Mouse (Mus musculus): ENCODE data around the gene Med27. TPM values are rescaled to one million over a fixed set of nuclear protein-coding genes. Genes with fewer than 3 reads are reported as not detected.

The Med27 gene
- polyA plus RNA-seq, 1 experiment from 2014 or later, result 16.9 TPM

DNA sequence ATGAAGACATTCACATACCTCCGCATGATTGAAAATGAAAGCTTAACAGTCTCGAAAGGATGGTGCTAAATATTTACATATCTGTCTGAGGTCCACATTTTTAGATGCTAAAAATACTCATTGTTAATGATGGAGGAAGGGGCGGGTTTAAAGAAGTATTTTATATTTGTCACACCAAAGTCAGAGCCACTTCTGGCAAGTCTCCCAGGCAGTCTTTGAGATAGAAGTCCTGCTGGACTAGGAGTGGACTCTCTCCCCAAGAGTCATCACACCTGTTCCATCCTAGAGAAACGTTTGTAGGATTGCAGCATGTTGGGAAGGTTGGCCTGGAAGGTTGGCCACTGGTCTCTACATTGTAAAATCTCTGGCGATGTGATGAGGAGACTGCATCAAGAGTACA lies 90.5 kb downstream of the Med27 start:
- WGBS (ENCODE audit: insufficient replicate concordance), result 69% methylated on average over 5 of the region's 5 CpGs
- H3K9ac ChIP-seq, result no peak overlapping the region
- H3K36me3 ChIP-seq (replicated peaks), result no peaks in the 10 kb centered on the region
- H3K27ac ChIP-seq (replicated peaks), result no peak overlapping the region
- no peaks in the 10 kb centered on the region for H3K9me3 ChIP-seq (replicated peaks)
- peaks cover 42% of the 10 kb centered on the region for H3K4me1 ChIP-seq (replicated peaks)
- H3K27me3 ChIP-seq, result no peaks in the 10 kb centered on the region
- H3K4me3 ChIP-seq (replicated peaks), result no peak overlapping the region
- no peak overlapping the region for H3K4me2 ChIP-seq
- no peak for ATAC-seq (ENCODE audit: insufficient read depth)

- no peak overlapping the region for H3K9ac ChIP-seq
- WGBS (ENCODE audit: insufficient replicate concordance), result 59% methylated on average over 4 of the region's 4 CpGs
Observed at GRCm38 (mm10) chr2:29437861-29438529, 91.4 kb downstream of the Med27 start.

DNA sequence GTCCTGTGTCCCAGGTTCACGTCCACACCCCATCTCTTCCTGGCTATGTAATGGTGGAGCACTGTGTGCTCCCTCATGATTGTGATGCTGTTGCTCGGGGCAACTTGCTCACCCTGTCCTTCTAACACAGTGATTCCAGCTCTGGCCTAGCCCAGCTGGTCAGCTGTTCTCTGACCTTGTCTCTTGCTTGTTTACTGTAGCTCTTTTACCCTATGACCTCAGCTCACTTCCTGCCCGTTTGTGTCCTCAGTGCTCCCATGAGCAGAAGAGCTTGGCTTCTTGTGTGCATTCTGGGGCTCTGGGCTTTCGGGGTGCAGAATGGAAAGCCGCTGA lies 91.9 kb downstream of the Med27 start:
- H3K27ac ChIP-seq (replicated peaks), result 0 out of 2 replicates have a peak overlapping the region, but pooled peaks have one; percentile 41
- peaks cover 44% of the 10 kb centered on the region for H3K4me1 ChIP-seq (replicated peaks)
- no peaks in the 10 kb centered on the region for H3K36me3 ChIP-seq (replicated peaks)
- H3K9ac ChIP-seq, result no peak overlapping the region
- no peaks in the 10 kb centered on the region for H3K27me3 ChIP-seq
- no peaks in the 10 kb centered on the region for H3K9me3 ChIP-seq (replicated peaks)
- WGBS (ENCODE audit: insufficient replicate concordance), result 56% methylated on average over 5 of the region's 5 CpGs
- ATAC-seq (ENCODE audit: insufficient read depth), result peak; percentile 76
- H3K4me2 ChIP-seq, result no peak overlapping the region
- no peak overlapping the region for H3K4me3 ChIP-seq (replicated peaks)

More at GRCm38 (mm10) chr2:29437861-29438529, 91.4 kb downstream of the Med27 start:
- H3K4me3 ChIP-seq (replicated peaks), result no peak overlapping the region
- ATAC-seq (ENCODE audit: insufficient read depth), result peak; percentile 75
- peaks cover 42% of the 10 kb centered on the region for H3K4me1 ChIP-seq (replicated peaks)
- H3K27ac ChIP-seq (replicated peaks), result peak overlapping the region; percentile 34; the same call in 1 of the 2 replicates
- no peaks in the 10 kb centered on the region for H3K27me3 ChIP-seq
- H3K9me3 ChIP-seq (replicated peaks), result no peaks in the 10 kb centered on the region
- H3K36me3 ChIP-seq (replicated peaks), result no peaks in the 10 kb centered on the region
- no peak overlapping the region for H3K4me2 ChIP-seq

- Histone ChIP-seq H3K36me3 (replicated peaks) (no peaks in the 10 kb centered on the region), H3K4me3 (replicated peaks) (no peak overlapping the region), H3K27ac (replicated peaks) (0 out of 2 replicates have a peak overlapping the region, but pooled peaks have one; percentile 41), H3K9me3 (replicated peaks) (no peaks in the 10 kb centered on the region), H3K9ac (no peak overlapping the region), H3K27me3 (no peaks in the 10 kb centered on the region), H3K4me2 (no peak overlapping the region), H3K4me1 (replicated peaks) (peaks cover 49% of the 10 kb centered on the region)
- WGBS (ENCODE audit: insufficient replicate concordance), result 70% methylated on average over 1 of the region's 1 CpGs
- no peak for ATAC-seq (ENCODE audit: insufficient read depth)
Observed at GRCm38 (mm10) chr2:29438986-29439385, 92.4 kb downstream of the Med27 start.

DNA sequence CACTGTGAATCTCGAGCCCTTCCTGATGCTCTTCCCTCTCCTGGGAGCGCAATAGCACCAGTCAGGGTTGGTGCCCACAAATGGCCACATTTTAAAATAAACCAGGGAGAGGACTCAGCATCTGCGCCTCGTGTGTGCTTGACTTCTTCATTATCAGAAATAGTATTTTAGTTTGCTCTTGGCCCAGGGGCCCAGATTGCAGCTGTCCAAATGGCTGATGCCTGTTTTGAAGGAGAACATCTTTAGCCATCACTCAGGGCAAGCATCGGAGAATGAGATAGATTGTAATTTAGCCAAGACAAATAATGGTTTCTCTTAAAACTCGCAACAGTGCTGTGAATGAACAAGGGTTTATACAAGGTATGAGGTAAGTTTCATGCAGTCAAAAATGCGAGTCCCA lies 92.8 kb downstream of the Med27 start:
- no peak overlapping the region for H3K27ac ChIP-seq (replicated peaks)
- ATAC-seq (ENCODE audit: insufficient read depth), result no peak
- no peaks in the 10 kb centered on the region for H3K36me3 ChIP-seq (replicated peaks)
- H3K4me1 ChIP-seq (replicated peaks), result peaks cover 53% of the 10 kb centered on the region
- no peaks in the 10 kb centered on the region for H3K27me3 ChIP-seq
- no peaks in the 10 kb centered on the region for H3K9me3 ChIP-seq (replicated peaks)
- WGBS (ENCODE audit: insufficient replicate concordance), result 66% methylated on average over 7 of the region's 7 CpGs
- H3K4me3 ChIP-seq (replicated peaks), result no peak overlapping the region
- no peak overlapping the region for H3K4me2 ChIP-seq
- no peak overlapping the region for H3K9ac ChIP-seq

GRCm38 (mm10) chr2:29439857-29440502 lies 93.4 kb downstream of the Med27 start:
- no peaks in the 10 kb centered on the region for H3K36me3 ChIP-seq (replicated peaks)
- no peaks in the 10 kb centered on the region for H3K27me3 ChIP-seq
- no peak overlapping the region for H3K27ac ChIP-seq (replicated peaks)
- no peak for ATAC-seq (ENCODE audit: insufficient read depth)
- no peak overlapping the region for H3K4me2 ChIP-seq
- 68% methylated on average over 7 of the region's 7 CpGs for WGBS (ENCODE audit: insufficient replicate concordance)
- no peaks in the 10 kb centered on the region for H3K9me3 ChIP-seq (replicated peaks)
- H3K9ac ChIP-seq, result no peak overlapping the region
- H3K4me1 ChIP-seq (replicated peaks), result peaks cover 50% of the 10 kb centered on the region
- H3K4me3 ChIP-seq (replicated peaks), result no peak overlapping the region

- Histone ChIP-seq H3K4me2 (no peak overlapping the region), H3K27me3 (no peaks in the 10 kb centered on the region), H3K36me3 (replicated peaks) (no peaks in the 10 kb centered on the region), H3K9ac (no peak overlapping the region), H3K27ac (replicated peaks) (no peak overlapping the region), H3K4me3 (replicated peaks) (no peak overlapping the region), H3K4me1 (replicated peaks) (peaks cover 33% of the 10 kb centered on the region), H3K9me3 (replicated peaks) (no peaks in the 10 kb centered on the region)
- no peak for ATAC-seq (ENCODE audit: insufficient read depth)
Observed at GRCm38 (mm10) chr2:29442275-29442674, 95.7 kb downstream of the Med27 start.

GRCm38 (mm10) chr2:29443626-29444217 lies 97.1 kb downstream of the Med27 start:
- Histone ChIP-seq H3K4me1 (replicated peaks) (peaks cover 29% of the 10 kb centered on the region), H3K9me3 (replicated peaks) (no peaks in the 10 kb centered on the region), H3K4me2 (no peak overlapping the region), H3K27me3 (no peaks in the 10 kb centered on the region), H3K9ac (no peak overlapping the region), H3K4me3 (replicated peaks) (no peak overlapping the region), H3K27ac (replicated peaks) (no peak overlapping the region), H3K36me3 (replicated peaks) (no peaks in the 10 kb centered on the region)
- no peak for ATAC-seq (ENCODE audit: insufficient read depth)
- WGBS (ENCODE audit: insufficient replicate concordance), result 47% methylated on average over 2 of the region's 2 CpGs

DNA sequence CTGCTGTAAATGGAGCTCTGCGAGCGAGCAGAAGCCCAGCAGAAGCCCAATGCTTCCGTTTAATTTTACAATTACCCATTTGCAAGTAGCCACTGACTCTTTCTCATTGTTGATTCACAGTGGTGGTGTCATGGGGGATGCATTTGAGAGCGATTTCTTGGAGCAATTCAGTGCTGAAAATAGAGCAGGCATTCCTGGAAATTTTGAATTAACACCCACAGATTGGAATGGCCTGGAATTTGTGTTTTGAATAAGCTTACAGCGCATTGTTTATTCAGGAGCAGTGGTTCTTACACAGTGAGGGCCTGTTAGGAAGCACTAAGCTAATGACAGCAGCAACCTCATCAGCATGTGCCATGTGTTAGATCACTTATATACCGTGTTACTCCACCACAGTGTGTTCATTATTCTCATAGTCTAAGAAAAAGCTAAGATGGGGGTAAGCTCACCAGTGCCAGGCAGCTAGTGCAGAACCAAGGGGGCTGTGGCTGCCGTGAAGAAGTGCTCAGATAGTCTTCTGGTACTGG lies 101.9 kb downstream of the Med27 start:
- H3K9me3 ChIP-seq (replicated peaks), result no peaks in the 10 kb centered on the region
- H3K27ac ChIP-seq (replicated peaks), result no peak overlapping the region
- H3K4me3 ChIP-seq (replicated peaks), result no peak overlapping the region
- ATAC-seq (ENCODE audit: insufficient read depth), result no peak
- WGBS (ENCODE audit: insufficient replicate concordance), result 74% methylated on average over 7 of the region's 7 CpGs
- no peaks in the 10 kb centered on the region for H3K36me3 ChIP-seq (replicated peaks)
- H3K9ac ChIP-seq, result no peak overlapping the region
- H3K4me1 ChIP-seq (replicated peaks), result peaks cover 8% of the 10 kb centered on the region
- H3K4me2 ChIP-seq, result no peak overlapping the region
- no peaks in the 10 kb centered on the region for H3K27me3 ChIP-seq

- H3K4me1 ChIP-seq (replicated peaks), result peaks cover 1% of the 10 kb centered on the region; the same call in 1 of the 2 replicates
- no peak overlapping the region for H3K4me2 ChIP-seq
- no peaks in the 10 kb centered on the region for H3K27me3 ChIP-seq
- H3K36me3 ChIP-seq (replicated peaks), result no peaks in the 10 kb centered on the region
- no peak overlapping the region for H3K27ac ChIP-seq (replicated peaks)
- no peak overlapping the region for H3K4me3 ChIP-seq (replicated peaks)
- H3K9me3 ChIP-seq (replicated peaks), result no peaks in the 10 kb centered on the region
- 78% methylated on average over 14 of the region's 14 CpGs for WGBS (ENCODE audit: insufficient replicate concordance)
- no peak overlapping the region for H3K9ac ChIP-seq
- ATAC-seq (ENCODE audit: insufficient read depth), result no peak
Observed at GRCm38 (mm10) chr2:29451368-29451999, 104.9 kb downstream of the Med27 start.

- no peaks in the 10 kb centered on the region for H3K9me3 ChIP-seq (replicated peaks)
- no peak overlapping the region for H3K27ac ChIP-seq (replicated peaks)
- no peaks in the 10 kb centered on the region for H3K27me3 ChIP-seq
- H3K4me1 ChIP-seq (replicated peaks), result peaks cover 15% of the 10 kb centered on the region; the same call in 1 of the 2 replicates
- no peak overlapping the region for H3K4me3 ChIP-seq (replicated peaks)
- no peaks in the 10 kb centered on the region for H3K36me3 ChIP-seq (replicated peaks)
- 69% methylated on average over 4 of the region's 4 CpGs for WGBS (ENCODE audit: insufficient replicate concordance)
- no peak overlapping the region for H3K9ac ChIP-seq
- no peak for ATAC-seq (ENCODE audit: insufficient read depth)
- H3K4me2 ChIP-seq, result no peak overlapping the region
Observed at GRCm38 (mm10) chr2:29453376-29453775, 106.8 kb downstream of the Med27 start.
